Mouse (Mus musculus) E14TG2a.4 (cell line): Measurements from ENCODE around the gene Diaph2.

ENCODE experiments used
- CTCF ChIP-seq: conservative IDR thresholded peaks from 2 replicates; pipeline ENCODE4 v1.5.1; 2014; ENCODE audit warnings: low read length
- POU5F1 ChIP-seq: IDR thresholded peaks from 2 replicates; pipeline ENCODE4 v1.6.1; 2014; ENCODE audit warnings: low read length, borderline replicate concordance

DNA sequence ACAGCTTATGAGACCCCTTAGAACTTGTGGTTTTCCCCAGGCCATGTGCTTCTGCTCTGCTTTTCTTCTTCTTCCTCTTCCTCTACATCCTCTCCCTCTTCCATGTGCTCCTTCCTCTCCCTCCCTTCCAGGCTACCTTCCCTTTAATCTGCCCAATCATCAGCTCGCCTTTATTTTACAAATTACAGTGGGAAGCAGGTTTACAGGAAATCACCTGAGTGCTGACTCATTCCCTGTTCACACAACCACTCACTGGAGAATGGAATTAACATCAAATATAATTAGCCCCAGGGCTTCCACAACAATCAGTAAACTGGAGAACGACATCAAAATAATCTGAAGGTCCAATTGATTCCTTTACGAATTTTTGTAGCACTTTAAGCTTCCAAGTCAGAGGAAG, 3.6 kb upstream of the Diaph2 start:
- no peak for TF ChIP-seq CTCF
- TF ChIP-seq POU5F1, result no peak
